Mouse (Mus musculus): ENCODE measurements at regions not wholly inside any gene's neighbourhood (a gene's known extent, or its start where the extent isn't known, plus 50 kb on each side); places are given as distances from the start of the nearest gene placed in this dataset.

GRCm38 (mm10) chr14:25253016-25253850 is 205.8 kb upstream of the Zmiz1 start:
- no peak for DNase-seq (ENCODE audit: low read depth, low spot score)
- Histone ChIP-seq H3K36me3 (ENCODE audit: control insufficient read depth, insufficient read depth, low read length, poor library complexity, severe bottlenecking) (no peaks in the 10 kb centered on the region), H3K9ac (ENCODE audit: insufficient read depth, low read depth, low read length, poor library complexity, severe bottlenecking) (no peak overlapping the region), H3K4me1 (ENCODE audit: control insufficient read depth in 2 of 2, insufficient read depth in 2 of 2, low read length in 2 of 2, poor library complexity in 1 of 2) (no peaks in the 10 kb centered on the region), H3K9me3 (ENCODE audit: control insufficient read depth, insufficient read depth, low read depth, low read length) (no peaks in the 10 kb centered on the region), H3K4me3 (ENCODE audit: insufficient read depth in 1 of 2, low read depth in 1 of 2, low read length in 2 of 2, poor library complexity in 1 of 2, severe bottlenecking in 1 of 2) (no peak overlapping the region), H3K27ac (ENCODE audit: insufficient read depth, low read depth, low read length, poor library complexity, severe bottlenecking) (no peak overlapping the region)
- no peak for TF ChIP-seq HCFC1 (IDR thresholded peaks at IDR 0.05; ENCODE audit: borderline replicate concordance, insufficient read depth, low read length)
- TF ChIP-seq MAFK (IDR thresholded peaks at IDR 0.05; ENCODE audit: insufficient read depth, low read depth, low read length) = no peak
- no peak for TF ChIP-seq CHD2 (IDR thresholded peaks at IDR 0.05; ENCODE audit: low read depth, low read length)
- no peak for TF ChIP-seq ZNF384 (IDR thresholded peaks at IDR 0.05; ENCODE audit: low read depth, low read length)
- no peak for TF ChIP-seq ZC3H11A (IDR thresholded peaks at IDR 0.05; ENCODE audit: borderline replicate concordance, low read depth, low read length)
- in situ Hi-C loops (cut with MboI; ENCODE audit: low sequenced_read_pairs in 2 of 2, unreplicated experiment in 2 of 2) = no loop called here

- H3K9me3 ChIP-seq (ENCODE audit: control insufficient read depth, insufficient read depth, low read depth, low read length) = no peaks in the 10 kb centered on the region
- no peak overlapping the region for H3K4me3 ChIP-seq (ENCODE audit: insufficient read depth in 1 of 2, low read depth in 1 of 2, low read length in 2 of 2, poor library complexity in 1 of 2, severe bottlenecking in 1 of 2)
- no peak overlapping the region for H3K9ac ChIP-seq (ENCODE audit: insufficient read depth, low read depth, low read length, poor library complexity, severe bottlenecking)
- no peak for DNase-seq (ENCODE audit: low read depth, low spot score)
- H3K4me1 ChIP-seq (ENCODE audit: control insufficient read depth in 2 of 2, insufficient read depth in 2 of 2, low read length in 2 of 2, poor library complexity in 1 of 2) = no peaks in the 10 kb centered on the region
- H3K27ac ChIP-seq (ENCODE audit: insufficient read depth, low read depth, low read length, poor library complexity, severe bottlenecking) = no peak overlapping the region
- no peaks in the 10 kb centered on the region for H3K36me3 ChIP-seq (ENCODE audit: control insufficient read depth, insufficient read depth, low read length, poor library complexity, severe bottlenecking)
- in situ Hi-C loops (cut with MboI; ENCODE audit: low sequenced_read_pairs in 2 of 2, unreplicated experiment in 2 of 2) = no loop called here
- no peak for TF ChIP-seq MAFK (IDR thresholded peaks at IDR 0.05; ENCODE audit: insufficient read depth, low read depth, low read length)
- no peak for TF ChIP-seq HCFC1 (IDR thresholded peaks at IDR 0.05; ENCODE audit: borderline replicate concordance, insufficient read depth, low read length)
- no peak for TF ChIP-seq ZC3H11A (IDR thresholded peaks at IDR 0.05; ENCODE audit: borderline replicate concordance, low read depth, low read length)
- TF ChIP-seq CHD2 (IDR thresholded peaks at IDR 0.05; ENCODE audit: low read depth, low read length) = no peak
- TF ChIP-seq ZNF384 (IDR thresholded peaks at IDR 0.05; ENCODE audit: low read depth, low read length) = no peak
Observed at GRCm38 (mm10) chr14:25263121-25263520, 195.9 kb upstream of the Zmiz1 start.

- TF ChIP-seq ZC3H11A (IDR thresholded peaks at IDR 0.05; ENCODE audit: borderline replicate concordance, low read depth, low read length) (no peak), ZNF384 (IDR thresholded peaks at IDR 0.05; ENCODE audit: low read depth, low read length) (no peak), CHD2 (IDR thresholded peaks at IDR 0.05; ENCODE audit: low read depth, low read length) (no peak), MAFK (IDR thresholded peaks at IDR 0.05; ENCODE audit: insufficient read depth, low read depth, low read length) (no peak), HCFC1 (IDR thresholded peaks at IDR 0.05; ENCODE audit: borderline replicate concordance, insufficient read depth, low read length) (no peak)
- Histone ChIP-seq H3K36me3 (ENCODE audit: control insufficient read depth, insufficient read depth, low read length, poor library complexity, severe bottlenecking) (no peaks in the 10 kb centered on the region), H3K4me1 (ENCODE audit: control insufficient read depth in 2 of 2, insufficient read depth in 2 of 2, low read length in 2 of 2, poor library complexity in 1 of 2) (no peaks in the 10 kb centered on the region), H3K9ac (ENCODE audit: insufficient read depth, low read depth, low read length, poor library complexity, severe bottlenecking) (no peak overlapping the region), H3K27ac (ENCODE audit: insufficient read depth, low read depth, low read length, poor library complexity, severe bottlenecking) (no peak overlapping the region), H3K4me3 (ENCODE audit: insufficient read depth in 1 of 2, low read depth in 1 of 2, low read length in 2 of 2, poor library complexity in 1 of 2, severe bottlenecking in 1 of 2) (no peak overlapping the region), H3K9me3 (ENCODE audit: control insufficient read depth, insufficient read depth, low read depth, low read length) (no peaks in the 10 kb centered on the region)
- in situ Hi-C loops (cut with MboI; ENCODE audit: low sequenced_read_pairs in 2 of 2, unreplicated experiment in 2 of 2) = no loop called here
- no peak for DNase-seq (ENCODE audit: low read depth, low spot score)
Observed at GRCm38 (mm10) chr14:25266846-25267245, 192.1 kb upstream of the Zmiz1 start.

GRCm38 (mm10) chr14:25268090-25268631 is 190.8 kb upstream of the Zmiz1 start:
- no peaks in the 10 kb centered on the region for H3K4me1 ChIP-seq (ENCODE audit: control insufficient read depth in 2 of 2, insufficient read depth in 2 of 2, low read length in 2 of 2, poor library complexity in 1 of 2)
- H3K36me3 ChIP-seq (ENCODE audit: control insufficient read depth, insufficient read depth, low read length, poor library complexity, severe bottlenecking) = no peaks in the 10 kb centered on the region
- TF ChIP-seq ZNF384 (IDR thresholded peaks at IDR 0.05; ENCODE audit: low read depth, low read length) (no peak), CHD2 (IDR thresholded peaks at IDR 0.05; ENCODE audit: low read depth, low read length) (no peak), MAFK (IDR thresholded peaks at IDR 0.05; ENCODE audit: insufficient read depth, low read depth, low read length) (no peak), HCFC1 (IDR thresholded peaks at IDR 0.05; ENCODE audit: borderline replicate concordance, insufficient read depth, low read length) (no peak), ZC3H11A (IDR thresholded peaks at IDR 0.05; ENCODE audit: borderline replicate concordance, low read depth, low read length) (no peak)
- H3K4me3 ChIP-seq (ENCODE audit: insufficient read depth in 1 of 2, low read depth in 1 of 2, low read length in 2 of 2, poor library complexity in 1 of 2, severe bottlenecking in 1 of 2) = no peak overlapping the region
- H3K27ac ChIP-seq (ENCODE audit: insufficient read depth, low read depth, low read length, poor library complexity, severe bottlenecking) = no peak overlapping the region
- DNase-seq (ENCODE audit: low read depth, low spot score) = no peak
- in situ Hi-C loops (cut with MboI; ENCODE audit: low sequenced_read_pairs in 2 of 2, unreplicated experiment in 2 of 2) = no loop called here
- H3K9me3 ChIP-seq (ENCODE audit: control insufficient read depth, insufficient read depth, low read depth, low read length) = no peaks in the 10 kb centered on the region
- no peak overlapping the region for H3K9ac ChIP-seq (ENCODE audit: insufficient read depth, low read depth, low read length, poor library complexity, severe bottlenecking)
